17 mouse cellular contexts compared by ENCODE assay signal in genomic region chr3:107964026-107964425, GRCm38 (mm10). TPM values are rescaled to one million over a fixed set of nuclear protein-coding genes. Genes with fewer than 3 reads are reported as not detected.
DNase-seq lines count a peak whose midpoint lies in the region; ATAC-seq lines count a peak whose summit lies in the region.
"Had no signal": no experiment of that assay in that cellular context is flagged by ENCODE, and none has a peak within 500 bp of the region (broad histone marks: within the 10 kb centered on the region; RNA-seq: fewer than 3 reads in every experiment).

No protein-coding gene starts in this region.

- no peak for ATAC-seq in midbrain, embryonic 11.5 days (ENCODE audit: low FRiP score)
- ATAC-seq in midbrain, embryonic 15.5 days (replicated peaks), result no peak
- no peak for ATAC-seq in intestine, embryonic 16.5 days
- peak; percentile 53 for ATAC-seq in megakaryocyte progenitor cell, adult 5-6 weeks (replicated peaks; ENCODE audit: poor library complexity)
- no peak for ATAC-seq in activated CD4-positive, CD25-positive, alpha-beta regulatory T cell, adult 4 months
- ATAC-seq: forebrain, embryonic 13.5 days had no signal

- DNase-seq in midbrain, embryonic 11.5 days (ENCODE audit: low spot score, missing footprints), result peak; percentile 73
- DNase-seq in cerebellum, postnatal 4 days (ENCODE audit: low spot score in 2 of 2), result no peak
- no peak for DNase-seq in spleen, postnatal 10 days (ENCODE audit: low spot score in 2 of 2)
- DNase-seq: cerebellum, postnatal 25 days; heart, postnatal 36 days; lung, adult 18-20 months; lung, postnatal 4 days; retina, postnatal 1 day had no signal

- H3K4me2 ChIP-seq in midbrain, embryonic 11.5 days, result no peak overlapping the region
- H3K4me2 ChIP-seq in midbrain, embryonic 15.5 days, result no peak overlapping the region
- H3K4me2 ChIP-seq in intestine, embryonic 16.5 days (ENCODE audit: low read depth, low read length), result no peak overlapping the region
- H3K4me2 ChIP-seq: forebrain, embryonic 13.5 days; heart, embryonic 11.5 days had no signal

- 80% methylated on average over 4 of the region's 4 CpGs for WGBS in midbrain, embryonic 11.5 days
- WGBS in midbrain, embryonic 15.5 days, result 74% methylated on average over 4 of the region's 4 CpGs
- 79% methylated on average over 4 of the region's 4 CpGs for whole genome bisulfite sequencing in intestine, embryonic 16.5 days

- H3K4me1 ChIP-seq in midbrain, embryonic 11.5 days (ENCODE audit: control insufficient read depth, insufficient read depth, low read length), result no peaks in the 10 kb centered on the region; the same call in 1 of the 2 replicates
- no peaks in the 10 kb centered on the region for H3K4me1 ChIP-seq in midbrain, embryonic 15.5 days
- peaks cover 12% of the 10 kb centered on the region for H3K4me1 ChIP-seq in intestine, embryonic 16.5 days (ENCODE audit: control insufficient read depth, insufficient read depth, low read length)

- no peak overlapping the region for H3K4me3 ChIP-seq in midbrain, embryonic 11.5 days (ENCODE audit: low read depth, low read length)
- no peak overlapping the region for H3K4me3 ChIP-seq in midbrain, embryonic 15.5 days
- H3K4me3 ChIP-seq in intestine, embryonic 16.5 days (ENCODE audit: low read length), result no peak overlapping the region
- H3K4me3 ChIP-seq: forebrain, embryonic 13.5 days; limb, embryonic 10.5 days had no signal

- H3K9me3 ChIP-seq in midbrain, embryonic 11.5 days (ENCODE audit: control insufficient read depth, low read length), result no peaks in the 10 kb centered on the region
- no peaks in the 10 kb centered on the region for H3K9me3 ChIP-seq in midbrain, embryonic 15.5 days
- H3K9me3 ChIP-seq in intestine, embryonic 16.5 days (ENCODE audit: control insufficient read depth, low read length), result no peaks in the 10 kb centered on the region
- H3K9me3 ChIP-seq: forebrain, embryonic 13.5 days; limb, embryonic 10.5 days had no signal

- H3K9ac ChIP-seq in midbrain, embryonic 11.5 days (ENCODE audit: low read length), result no peak overlapping the region
- H3K9ac ChIP-seq in midbrain, embryonic 15.5 days, result no peak overlapping the region
- H3K9ac ChIP-seq in intestine, embryonic 16.5 days (ENCODE audit: low read depth, low read length), result no peak overlapping the region
- H3K9ac ChIP-seq: forebrain, embryonic 13.5 days had no signal

- no peak overlapping the region for H3K27ac ChIP-seq in midbrain, embryonic 11.5 days (ENCODE audit: low read depth, low read length)
- no peak overlapping the region for H3K27ac ChIP-seq in midbrain, embryonic 15.5 days
- H3K27ac ChIP-seq in intestine, embryonic 16.5 days (ENCODE audit: low read length), result peak overlapping the region; percentile 67
- H3K27ac ChIP-seq: forebrain, embryonic 13.5 days; limb, embryonic 10.5 days had no signal

- no peaks in the 10 kb centered on the region for H3K27me3 ChIP-seq in midbrain, embryonic 11.5 days (ENCODE audit: control insufficient read depth, insufficient read depth, low read length)
- no peaks in the 10 kb centered on the region for H3K27me3 ChIP-seq in midbrain, embryonic 15.5 days (replicated peaks)
- H3K27me3 ChIP-seq in intestine, embryonic 16.5 days (replicated peaks; ENCODE audit: control insufficient read depth, insufficient read depth, low read length), result no peaks in the 10 kb centered on the region
- H3K27me3 ChIP-seq: forebrain, embryonic 13.5 days had no signal

- H3K36me3 ChIP-seq in midbrain, embryonic 11.5 days (ENCODE audit: control insufficient read depth, insufficient read depth, low read length), result no peaks in the 10 kb centered on the region
- no peaks in the 10 kb centered on the region for H3K36me3 ChIP-seq in midbrain, embryonic 15.5 days (replicated peaks)
- no peaks in the 10 kb centered on the region for H3K36me3 ChIP-seq in intestine, embryonic 16.5 days (ENCODE audit: control insufficient read depth, insufficient read depth, low read length)
- H3K36me3 ChIP-seq: limb, embryonic 10.5 days had no signal

RNA-seq across cellular contexts. Expression of gene Gstm3, which starts 5.1 kb away (rescaled TPM):
- not detected in 2 replicates for polyA plus RNA-seq in midbrain, embryonic 11.5 days (2014; fragmentation: Nextera tagmentation; extraction: Ambion mirVana)
- 0.25 TPM in 1 of 2 replicates, not detected in the other for polyA plus RNA-seq in midbrain, embryonic 15.5 days (2015; fragmentation: Nextera tagmentation; extraction: Ambion mirVana)
- 160 and 183 TPM in 2 replicates for polyA plus RNA-seq in intestine, embryonic 16.5 days (2015; fragmentation: Nextera tagmentation; extraction: Ambion mirVana)
- total RNA-seq in megakaryocyte progenitor cell, adult 5-6 weeks (2015), result not detected in 2 replicates
- not detected in 2 replicates for total RNA-seq in megakaryocyte progenitor cell, adult 5-6 weeks (2017)
- polyA plus RNA-seq in activated CD4-positive, CD25-positive, alpha-beta regulatory T cell, adult 4 months (2017; shearing (Covaris generic)), result not detected
- total RNA-seq: heart, postnatal 36 days; left cerebral cortex, adult 18-20 months had no signal
- polyA plus RNA-seq: limb, embryonic 10.5 days; neural tube, embryonic 14.5 days had no signal

RNA-seq across cellular contexts. Expression of gene Gstm6, which starts 20.5 kb away (rescaled TPM):
- polyA plus RNA-seq in midbrain, embryonic 11.5 days (2014; fragmentation: Nextera tagmentation; extraction: Ambion mirVana), result 11.3 and 14.4 TPM in 2 replicates
- 17.5 and 18.9 TPM in 2 replicates for polyA plus RNA-seq in midbrain, embryonic 15.5 days (2015; fragmentation: Nextera tagmentation; extraction: Ambion mirVana)
- 17.9 and 22.0 TPM in 2 replicates for polyA plus RNA-seq in intestine, embryonic 16.5 days (2015; fragmentation: Nextera tagmentation; extraction: Ambion mirVana)
- total RNA-seq in megakaryocyte progenitor cell, adult 5-6 weeks (2015), result 0.22 TPM in 1 of 2 replicates, not detected in the other
- not detected in 2 replicates for total RNA-seq in megakaryocyte progenitor cell, adult 5-6 weeks (2017)
- polyA plus RNA-seq in activated CD4-positive, CD25-positive, alpha-beta regulatory T cell, adult 4 months (2017; shearing (Covaris generic)), result not detected

RNA-seq across cellular contexts. Expression of gene Gstm2, which starts 22.2 kb away (rescaled TPM):
- 14.1 and 15.7 TPM in 2 replicates for polyA plus RNA-seq in midbrain, embryonic 11.5 days (2014; fragmentation: Nextera tagmentation; extraction: Ambion mirVana)
- 11.0 and 11.5 TPM in 2 replicates for polyA plus RNA-seq in midbrain, embryonic 15.5 days (2015; fragmentation: Nextera tagmentation; extraction: Ambion mirVana)
- polyA plus RNA-seq in intestine, embryonic 16.5 days (2015; fragmentation: Nextera tagmentation; extraction: Ambion mirVana), result 207 and 212 TPM in 2 replicates
- total RNA-seq in megakaryocyte progenitor cell, adult 5-6 weeks (2015), result 2.1 and 2.2 TPM in 2 replicates
- 4.8 and 6.8 TPM in 2 replicates for total RNA-seq in megakaryocyte progenitor cell, adult 5-6 weeks (2017)
- not detected for polyA plus RNA-seq in activated CD4-positive, CD25-positive, alpha-beta regulatory T cell, adult 4 months (2017; shearing (Covaris generic))

RNA-seq across cellular contexts. Expression of gene Gstm7, which starts 32.4 kb away (rescaled TPM):
- 54.7 and 58.1 TPM in 2 replicates for polyA plus RNA-seq in midbrain, embryonic 11.5 days (2014; fragmentation: Nextera tagmentation; extraction: Ambion mirVana)
- 63.6 and 73.0 TPM in 2 replicates for polyA plus RNA-seq in midbrain, embryonic 15.5 days (2015; fragmentation: Nextera tagmentation; extraction: Ambion mirVana)
- polyA plus RNA-seq in intestine, embryonic 16.5 days (2015; fragmentation: Nextera tagmentation; extraction: Ambion mirVana), result 32.2 and 32.7 TPM in 2 replicates
- total RNA-seq in megakaryocyte progenitor cell, adult 5-6 weeks (2015), result 4.4 and 5.7 TPM in 2 replicates
- 1.6 and 1.9 TPM in 2 replicates for total RNA-seq in megakaryocyte progenitor cell, adult 5-6 weeks (2017)
- polyA plus RNA-seq in activated CD4-positive, CD25-positive, alpha-beta regulatory T cell, adult 4 months (2017; shearing (Covaris generic)), result under 1 TPM in 1 of 2 experiments, not detected in 1; 0.94 TPM

RNA-seq across cellular contexts. Expression of gene Gstm1, which starts 53.7 kb away (rescaled TPM):
- 30.5 and 33.8 TPM in 2 replicates for polyA plus RNA-seq in midbrain, embryonic 11.5 days (2014; fragmentation: Nextera tagmentation; extraction: Ambion mirVana)
- 74.4 and 97.4 TPM in 2 replicates for polyA plus RNA-seq in midbrain, embryonic 15.5 days (2015; fragmentation: Nextera tagmentation; extraction: Ambion mirVana)
- 327 and 376 TPM in 2 replicates for polyA plus RNA-seq in intestine, embryonic 16.5 days (2015; fragmentation: Nextera tagmentation; extraction: Ambion mirVana)
- total RNA-seq in megakaryocyte progenitor cell, adult 5-6 weeks (2015), result 1,143 and 1,246 TPM in 2 replicates
- 511 and 599 TPM in 2 replicates for total RNA-seq in megakaryocyte progenitor cell, adult 5-6 weeks (2017)
- 1 to 10 TPM; 1.2 to 1.4 TPM for polyA plus RNA-seq in activated CD4-positive, CD25-positive, alpha-beta regulatory T cell, adult 4 months (2017; shearing (Covaris generic))

Comparison
In these comparisons a context has a peak if more than half of its experiments do, and no peak if none do; other contexts are left out.
1. RNA of gene Gstm3, which starts 5.1 kb away (polyA plus RNA-seq): 160 to 183 TPM in intestine, embryonic 16.5 days; 0.25 TPM in midbrain, embryonic 15.5 days, not detected in midbrain, embryonic 11.5 days and not detected in activated CD4-positive, CD25-positive, alpha-beta regulatory T cell, adult 4 months; every median in the first group is over 100 times any median in the second.
2. RNA of gene Gstm6, which starts 20.5 kb away (polyA plus RNA-seq): 17.9 to 22.0 TPM in intestine, embryonic 16.5 days, 17.5 to 18.9 TPM in midbrain, embryonic 15.5 days and 11.3 to 14.4 TPM in midbrain, embryonic 11.5 days; not detected in activated CD4-positive, CD25-positive, alpha-beta regulatory T cell, adult 4 months; every median in the first group is over 10 times any median in the second.
3. RNA of gene Gstm2, which starts 22.2 kb away (polyA plus RNA-seq): 207 to 212 TPM in intestine, embryonic 16.5 days; 14.1 to 15.7 TPM in midbrain, embryonic 11.5 days, 11.0 to 11.5 TPM in midbrain, embryonic 15.5 days and not detected in activated CD4-positive, CD25-positive, alpha-beta regulatory T cell, adult 4 months; every median in the first group is over 10 times any median in the second.